Mouse (Mus musculus): ENCODE results near the gene Hmces. TPM values are rescaled to one million over a fixed set of nuclear protein-coding genes. Genes with fewer than 3 reads are reported as not detected.

Gene Hmces
- total and polyA plus RNA-seq, 2 experiments from 2014 or later: 22.5 to 36.8 TPM

GRCm38 (mm10) chr6:87981547-87982256 lies 68.0 kb downstream of the Hmces start, which contains the start of gene H1fx:
Gene H1fx (minus strand): TSS chr6:87981637.
- DNase-seq (ENCODE audit: low spot score) (peak; percentile 91), ATAC-seq (peak; percentile 84)
- Histone ChIP-seq H3K9ac (replicated peaks; ENCODE audit: low read length) (peak within 1 kb of the TSS; percentile 70), H3K4me1 (ENCODE audit: insufficient read depth, low read length) (peaks cover 8% of the 10 kb centered on the region; the same call in 1 of the 2 replicates), H3K4me2 (ENCODE audit: low read depth, low read length) (peak within 1 kb of the TSS; percentile 85), H3K36me3 (ENCODE audit: insufficient read depth, low read length) (peaks cover 9% of the 10 kb centered on the region; the same call in 1 of the 2 replicates), H3K9me3 (ENCODE audit: low read length) (no peaks in the 10 kb centered on the region), H3K27ac (peak within 1 kb of the TSS; percentile 87), H3K27me3 (ENCODE audit: insufficient read depth, low read length) (no peaks in the 10 kb centered on the region), H3K4me3 (ENCODE audit: low read length) (peak within 1 kb of the TSS; percentile 71)
- under 1% methylated on average over 39 of the region's 55 CpGs for WGBS
- peak; percentile 60 for TF ChIP-seq CTCF (IDR thresholded peaks at IDR 0.05; ENCODE audit: low read depth)

GRCm38 (mm10) chr6:87982506-87982905 lies 68.8 kb downstream of the Hmces start:
- no peak for ATAC-seq
- H3K9me3 ChIP-seq (ENCODE audit: low read length): no peaks in the 10 kb centered on the region
- WGBS: 65% methylated on average over 9 of the region's 9 CpGs
- peaks cover 8% of the 10 kb centered on the region; the same call in 1 of the 2 replicates for H3K4me1 ChIP-seq (ENCODE audit: insufficient read depth, low read length)
- DNase-seq (ENCODE audit: low spot score): no peak
- peaks cover 9% of the 10 kb centered on the region; the same call in 1 of the 2 replicates for H3K36me3 ChIP-seq (ENCODE audit: insufficient read depth, low read length)
- TF ChIP-seq CTCF (IDR thresholded peaks at IDR 0.05; ENCODE audit: low read depth): no peak
- H3K27ac ChIP-seq: no peak overlapping the region
- H3K9ac ChIP-seq (replicated peaks; ENCODE audit: low read length): peak overlapping the region; percentile 70; the same call in 1 of the 2 replicates
- H3K4me3 ChIP-seq (ENCODE audit: low read length): peak overlapping the region; percentile 71
- no peaks in the 10 kb centered on the region for H3K27me3 ChIP-seq (ENCODE audit: insufficient read depth, low read length)
- H3K4me2 ChIP-seq (ENCODE audit: low read depth, low read length): peak overlapping the region; percentile 85

Small RNAs within 50 kb of the gene (microRNA-seq; reads per million reads assigned to microRNA genes)
- gene Gm47286: 0 to 0.35 reads per million in 2 experiments

Other genes starting within 250 kb of the Hmces start
- 5.5 and 7.1 TPM in 2 replicates for gene Aplf, start 241.7 kb upstream of the Hmces start, total RNA-seq (2014; rRNA removed)
- gene Aplf, start 241.7 kb upstream of the Hmces start, polyA plus RNA-seq (2015; fragmentation: Nextera tagmentation; extraction: Ambion mirVana): 5.6 and 5.9 TPM in 2 replicates
- 5.4 and 22.0 TPM in 2 replicates for gene Efcc1, start 183.1 kb upstream of the Hmces start, total RNA-seq (2014; rRNA removed)
- gene Efcc1, start 183.1 kb upstream of the Hmces start, polyA plus RNA-seq (2015; fragmentation: Nextera tagmentation; extraction: Ambion mirVana): 8.3 TPM in 2 replicates
- 0.32 TPM in 1 of 2 replicates, not detected in the other for gene Gp9, start 135.9 kb upstream of the Hmces start, total RNA-seq (2014; rRNA removed)
- gene Gp9, start 135.9 kb upstream of the Hmces start, polyA plus RNA-seq (2015; fragmentation: Nextera tagmentation; extraction: Ambion mirVana): 0.20 and 0.34 TPM in 2 replicates
- 18.6 and 27.3 TPM in 2 replicates for gene Rab43, start 101.8 kb upstream of the Hmces start, total RNA-seq (2014; rRNA removed)
- 7.4 and 8.0 TPM in 2 replicates for gene Rab43, start 101.8 kb upstream of the Hmces start, polyA plus RNA-seq (2015; fragmentation: Nextera tagmentation; extraction: Ambion mirVana)
- gene Gm45140, start 78.1 kb upstream of the Hmces start, total RNA-seq (2014; rRNA removed): 0.54 TPM in 1 of 2 replicates, not detected in the other
- 1.5 and 2.0 TPM in 2 replicates for gene Gm45140, start 78.1 kb upstream of the Hmces start, polyA plus RNA-seq (2015; fragmentation: Nextera tagmentation; extraction: Ambion mirVana)
- 7.9 and 11.3 TPM in 2 replicates for gene Isy1, start 75.1 kb upstream of the Hmces start, total RNA-seq (2014; rRNA removed)
- 27.4 and 31.5 TPM in 2 replicates for gene Isy1, start 75.1 kb upstream of the Hmces start, polyA plus RNA-seq (2015; fragmentation: Nextera tagmentation; extraction: Ambion mirVana)
- 196 and 209 TPM in 2 replicates for gene Cnbp, start 62.8 kb upstream of the Hmces start, total RNA-seq (2014; rRNA removed)
- 660 and 682 TPM in 2 replicates for gene Cnbp, start 62.8 kb upstream of the Hmces start, polyA plus RNA-seq (2015; fragmentation: Nextera tagmentation; extraction: Ambion mirVana)
- gene Copg1, start 26.1 kb upstream of the Hmces start, total RNA-seq (2014; rRNA removed): 242 and 247 TPM in 2 replicates
- 200 and 216 TPM in 2 replicates for gene Copg1, start 26.1 kb upstream of the Hmces start, polyA plus RNA-seq (2015; fragmentation: Nextera tagmentation; extraction: Ambion mirVana)
- 21.9 and 58.5 TPM in 2 replicates for gene H1fx, start 67.7 kb downstream of the Hmces start, total RNA-seq (2014; rRNA removed)
- 56.3 and 61.3 TPM in 2 replicates for gene H1fx, start 67.7 kb downstream of the Hmces start, polyA plus RNA-seq (2015; fragmentation: Nextera tagmentation; extraction: Ambion mirVana)
- 88.3 and 90.0 TPM in 2 replicates for gene Rab7, start 131.3 kb downstream of the Hmces start, total RNA-seq (2014; rRNA removed)
- gene Rab7, start 131.3 kb downstream of the Hmces start, polyA plus RNA-seq (2015; fragmentation: Nextera tagmentation; extraction: Ambion mirVana): 325 and 345 TPM in 2 replicates
- 225 and 245 TPM in 2 replicates for gene Rpn1, start 170.5 kb downstream of the Hmces start, total RNA-seq (2014; rRNA removed)
- gene Rpn1, start 170.5 kb downstream of the Hmces start, polyA plus RNA-seq (2015; fragmentation: Nextera tagmentation; extraction: Ambion mirVana): 236 and 242 TPM in 2 replicates